Mouse (Mus musculus) hindbrain, embryonic 10.5 days (tissue): Measurements from ENCODE around the gene Pomgnt1. TPM values are rescaled to one million over a fixed set of nuclear protein-coding genes. Genes with fewer than 3 reads are reported as not detected.

Source experiments
- DNase-seq: peaks from one replicate; pipeline ENCODE4 v3.0.0-alpha.2; 2017; ENCODE audit warnings: low spot score
- H3K27ac ChIP-seq: fragments of 300-500 bp; sonication (generic); 2 replicates; pipeline ENCODE4 v1.5.1; 2016; ENCODE audit warnings: mild to moderate bottlenecking, moderate library complexity
- H3K27me3 ChIP-seq: fragments of 300-500 bp; sonication (generic); 2 replicates; pipeline ENCODE4 v1.6.1; 2016; ENCODE audit warnings: mild to moderate bottlenecking; ENCODE audit not compliant: poor library complexity, insufficient read depth, severe bottlenecking
- H3K36me3 ChIP-seq: fragments of 300-500 bp; sonication (generic); 2 replicates; pipeline ENCODE4 v1.6.1; 2016; ENCODE audit warnings: mild to moderate bottlenecking, moderate library complexity
- H3K4me1 ChIP-seq: fragments of 300-500 bp; sonication (generic); replicated peaks from 2 replicates; pipeline ENCODE4 v1.6.1; 2016; ENCODE audit warnings: mild to moderate bottlenecking
- H3K4me3 ChIP-seq: fragments of 300-500 bp; sonication (generic); 2 replicates; pipeline ENCODE4 v1.5.1; 2016; ENCODE audit warnings: mild to moderate bottlenecking, moderate library complexity
- H3K9me3 ChIP-seq: fragments of 300-500 bp; sonication (generic); 2 replicates; pipeline ENCODE4 v1.6.1; 2016; ENCODE audit warnings: mild to moderate bottlenecking, moderate library complexity
- WGBS: fragments of 180-500 bp; shearing (Covaris S2); methylation state at CpG from one replicate; pipeline ENCODE4 v1.1.7; 2016; 5-methylcytosine and 5-hydroxymethylcytosine counted together
- polyA plus RNA-seq: library from polyadenylated mRNA; unstranded; fragments of >200 nt; fragmentation: Nextera tagmentation; extraction: Ambion mirVana; gene quantifications from 2 replicates; pipeline ENCODE4 v1.2.1, GENCODE M21; 2016

The Pomgnt1 gene
- polyA plus RNA-seq, 1 experiment from 2014 or later: 55.0 TPM

DNA sequence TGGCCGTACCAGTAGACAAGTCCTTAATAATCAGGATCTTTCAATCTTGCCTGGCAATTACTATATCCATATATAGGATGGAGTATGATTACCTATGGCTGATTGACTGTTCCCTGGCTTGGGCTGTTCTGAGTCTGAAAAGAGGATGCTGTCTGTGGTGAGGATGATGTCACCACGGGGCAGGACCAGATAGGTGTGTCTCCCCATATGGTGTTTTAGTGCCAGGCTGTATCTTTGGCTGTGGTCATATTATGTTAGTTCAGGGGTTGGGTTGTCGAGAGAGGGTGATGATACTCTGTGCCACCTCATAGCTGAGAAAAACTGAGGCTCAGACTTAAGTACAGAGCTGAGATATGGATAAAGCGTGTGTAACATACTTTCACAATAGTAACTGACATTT lies 61.4 kb downstream of the Pomgnt1 start:
- Histone ChIP-seq H3K27ac (no peak overlapping the region), H3K4me3 (no peak overlapping the region), H3K27me3 (no peaks in the 10 kb centered on the region), H3K9me3 (no peaks in the 10 kb centered on the region), H3K36me3 (no peaks in the 10 kb centered on the region), H3K4me1 (peaks cover 19% of the 10 kb centered on the region)
- 95% methylated on average over 4 of the region's 4 CpGs for WGBS
- DNase-seq: no peak

DNA sequence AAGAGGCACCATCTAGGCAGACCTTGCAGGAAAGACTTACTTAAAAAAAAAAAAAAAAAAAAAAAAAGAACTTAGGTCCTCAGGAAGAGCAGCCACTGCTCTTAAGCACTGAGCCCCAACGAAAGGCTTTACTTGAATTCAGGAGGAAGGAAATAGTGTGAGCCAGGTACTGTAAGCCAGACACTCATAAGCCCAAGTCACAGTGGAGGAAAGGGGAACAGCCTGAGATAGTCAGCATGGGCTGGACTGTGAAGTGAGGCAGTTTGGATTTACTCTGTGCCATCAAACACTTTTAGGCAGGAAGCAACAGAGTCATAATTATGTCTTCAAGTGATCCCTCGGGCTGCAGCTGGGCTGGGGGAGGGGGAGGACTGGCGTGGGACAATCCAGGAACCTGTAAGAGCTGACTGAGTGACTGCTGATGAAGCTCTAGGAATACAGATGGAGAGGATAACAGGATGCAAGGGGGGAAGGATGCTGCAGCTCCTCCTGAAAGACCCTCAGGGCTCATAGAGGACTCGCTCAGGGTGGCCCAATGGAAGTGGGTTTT lies 68.7 kb downstream of the Pomgnt1 start:
- no peaks in the 10 kb centered on the region for H3K36me3 ChIP-seq
- no peaks in the 10 kb centered on the region for H3K27me3 ChIP-seq
- no peak overlapping the region for H3K27ac ChIP-seq
- WGBS: 69% methylated on average over 4 of the region's 4 CpGs
- H3K4me3 ChIP-seq: no peak overlapping the region
- no peaks in the 10 kb centered on the region for H3K9me3 ChIP-seq
- no peak for DNase-seq
- 0 out of 2 replicates have a peak, but pooled peaks cover 4% of the 10 kb centered on the region for H3K4me1 ChIP-seq

DNA sequence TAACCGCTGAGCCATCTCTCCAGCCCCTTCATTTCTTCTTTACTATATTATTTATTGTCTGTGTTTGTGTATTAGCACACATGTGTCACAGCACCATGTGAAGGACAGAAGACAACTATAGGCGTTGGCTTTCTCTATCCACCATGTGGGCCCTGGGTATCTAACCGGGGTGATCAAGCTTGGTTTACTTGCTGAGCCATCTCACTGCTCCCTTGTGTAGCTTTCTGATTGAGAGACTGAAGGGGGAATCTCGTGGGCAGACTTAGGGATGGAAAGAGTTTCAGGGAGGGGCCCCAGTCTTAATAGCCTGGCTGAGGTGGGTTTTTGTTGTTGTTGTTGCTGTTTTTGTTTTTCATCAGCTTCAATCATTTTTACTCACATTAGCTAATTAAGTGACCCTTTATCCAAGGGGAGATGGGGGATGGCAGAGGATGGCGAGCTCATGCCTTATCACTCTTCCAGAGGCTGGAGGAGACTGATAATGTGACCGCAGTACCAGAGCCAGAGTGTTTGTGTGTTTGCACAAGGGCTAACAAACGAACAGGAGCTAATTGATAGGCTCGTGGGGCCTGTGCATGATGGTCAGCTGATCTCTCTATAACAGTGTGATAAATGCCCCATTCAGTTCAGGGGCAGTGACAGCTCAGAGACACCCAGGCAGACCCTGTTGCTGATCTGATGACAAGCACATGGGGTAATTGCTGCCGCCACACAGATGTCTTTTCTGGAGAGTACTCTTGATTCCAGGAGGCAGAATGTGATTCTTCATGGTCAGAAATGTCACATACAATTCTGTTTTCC lies 70.1 kb downstream of the Pomgnt1 start:
- H3K36me3 ChIP-seq: no peaks in the 10 kb centered on the region
- 0 out of 2 replicates have a peak, but pooled peaks cover 4% of the 10 kb centered on the region for H3K4me1 ChIP-seq
- H3K4me3 ChIP-seq: no peak overlapping the region
- WGBS: 76% methylated on average over 9 of the region's 9 CpGs
- no peak overlapping the region; the same call in 1 of the 2 replicates for H3K27ac ChIP-seq
- no peaks in the 10 kb centered on the region for H3K27me3 ChIP-seq
- DNase-seq: no peak
- no peaks in the 10 kb centered on the region for H3K9me3 ChIP-seq

DNA sequence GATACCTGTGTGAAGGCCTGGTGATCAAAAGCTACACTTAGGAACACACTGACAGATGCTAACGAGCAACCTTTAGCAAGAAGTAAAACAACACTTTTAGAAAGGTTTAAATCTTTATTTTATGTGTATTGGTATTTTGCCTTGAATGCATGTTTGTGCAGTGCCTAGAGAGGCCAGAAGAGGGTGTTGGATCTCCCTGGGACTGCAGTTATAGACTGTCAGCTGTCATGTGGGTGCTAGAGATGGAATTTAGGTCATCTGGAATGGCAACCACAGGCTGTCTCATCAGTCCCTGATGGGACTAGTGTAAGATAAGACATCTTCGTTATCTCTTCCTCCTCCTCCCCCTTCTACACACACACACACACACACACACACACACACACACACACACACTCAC lies 74.8 kb downstream of the Pomgnt1 start:
- no peaks in the 10 kb centered on the region for H3K4me1 ChIP-seq
- no peaks in the 10 kb centered on the region for H3K36me3 ChIP-seq
- H3K27ac ChIP-seq: no peak overlapping the region
- no peaks in the 10 kb centered on the region for H3K9me3 ChIP-seq
- WGBS: 89% methylated on average over 2 of the region's 2 CpGs
- DNase-seq: no peak
- no peaks in the 10 kb centered on the region for H3K27me3 ChIP-seq
- H3K4me3 ChIP-seq: no peak overlapping the region

DNA sequence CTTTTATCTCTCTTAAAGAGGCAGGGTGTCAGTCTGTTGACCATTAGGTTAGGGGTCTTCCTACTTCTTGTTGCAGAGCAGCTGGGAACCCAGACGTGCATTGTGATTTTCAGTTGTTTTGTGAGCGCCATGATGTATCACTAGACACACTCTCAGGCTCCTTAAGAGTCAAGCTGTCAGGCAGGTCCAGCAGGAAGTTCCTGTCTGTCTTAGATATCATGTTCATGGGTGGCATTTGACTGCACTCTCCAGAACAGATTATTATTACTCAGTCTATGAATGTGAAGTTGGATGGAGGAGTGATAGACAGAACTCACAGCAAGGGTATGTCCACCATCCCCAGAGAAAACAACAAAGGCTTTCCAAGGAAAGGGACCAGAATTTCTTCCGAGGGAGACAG lies 80.8 kb downstream of the Pomgnt1 start:
- Histone ChIP-seq H3K9me3 (no peaks in the 10 kb centered on the region), H3K27me3 (no peaks in the 10 kb centered on the region), H3K36me3 (no peaks in the 10 kb centered on the region), H3K27ac (no peak overlapping the region), H3K4me1 (no peaks in the 10 kb centered on the region), H3K4me3 (no peak overlapping the region)
- WGBS: 68% methylated on average over 3 of the region's 3 CpGs
- no peak for DNase-seq

- no peaks in the 10 kb centered on the region for H3K4me1 ChIP-seq
- H3K27ac ChIP-seq: no peak overlapping the region
- H3K27me3 ChIP-seq: no peaks in the 10 kb centered on the region
- no peak for DNase-seq
- H3K36me3 ChIP-seq: no peaks in the 10 kb centered on the region
- H3K9me3 ChIP-seq: no peaks in the 10 kb centered on the region
- no peak overlapping the region for H3K4me3 ChIP-seq
- WGBS: 88% methylated on average over 4 of the region's 4 CpGs
Observed at GRCm38 (mm10) chr4:116206531-116206930, 82.9 kb downstream of the Pomgnt1 start.

DNA sequence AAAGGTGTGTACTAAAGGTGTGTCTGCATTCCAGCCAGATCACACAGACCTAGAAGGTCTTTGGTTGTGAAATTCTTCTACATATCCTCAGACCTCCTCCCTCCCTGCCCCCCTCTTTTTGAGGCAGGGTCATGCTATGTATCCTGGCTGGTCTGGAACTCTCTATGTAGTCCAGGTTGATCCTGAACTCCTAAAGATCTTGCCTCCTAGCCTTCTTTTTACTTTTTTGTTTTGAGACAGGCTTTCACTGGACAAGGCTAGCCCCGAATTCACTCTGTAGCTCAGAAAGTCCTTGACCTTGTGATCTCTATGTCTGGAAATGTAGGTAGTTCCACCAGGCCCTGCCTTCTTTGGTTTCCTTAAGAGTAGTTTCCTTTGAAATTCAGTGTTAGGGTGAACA lies 85.3 kb downstream of the Pomgnt1 start:
- no peak overlapping the region for H3K27ac ChIP-seq
- no peak overlapping the region for H3K4me3 ChIP-seq
- no peaks in the 10 kb centered on the region for H3K27me3 ChIP-seq
- H3K36me3 ChIP-seq: no peaks in the 10 kb centered on the region
- DNase-seq: no peak
- no peaks in the 10 kb centered on the region for H3K4me1 ChIP-seq
- 80% methylated on average over 1 of the region's 1 CpGs for WGBS
- no peaks in the 10 kb centered on the region for H3K9me3 ChIP-seq

Other genes starting within 250 kb of the Pomgnt1 start
- not detected in 2 replicates for gene Kncn, start 239.4 kb upstream of the Pomgnt1 start, polyA plus RNA-seq
- gene 6430628N08Rik, start 233.2 kb upstream of the Pomgnt1 start, polyA plus RNA-seq: 0.10 TPM in 1 of 2 replicates, not detected in the other
- gene Dmbx1, start 183.9 kb upstream of the Pomgnt1 start, polyA plus RNA-seq: 3.2 and 4.0 TPM in 2 replicates
- 2.6 and 4.4 TPM in 2 replicates for gene Faah, start 105.9 kb upstream of the Pomgnt1 start, polyA plus RNA-seq
- 18.0 and 19.6 TPM in 2 replicates for gene Nsun4, start 70.0 kb upstream of the Pomgnt1 start, polyA plus RNA-seq
- gene Uqcrh, start 48.8 kb upstream of the Pomgnt1 start, polyA plus RNA-seq: 453 and 461 TPM in 2 replicates
- gene Lrrc41, start 48.6 kb upstream of the Pomgnt1 start, polyA plus RNA-seq: 68.2 and 78.6 TPM in 2 replicates
- 57.3 and 75.4 TPM in 2 replicates for gene Rad54l, start 150 bp upstream of the Pomgnt1 start, polyA plus RNA-seq
- gene Lurap1, start 27.5 kb downstream of the Pomgnt1 start, polyA plus RNA-seq: 2.1 and 2.2 TPM in 2 replicates
- 0.26 TPM in 1 of 2 replicates, not detected in the other for gene Tspan1, start 43.8 kb downstream of the Pomgnt1 start, polyA plus RNA-seq
- not detected in 2 replicates for gene 1700042G07Rik, start 49.5 kb downstream of the Pomgnt1 start, polyA plus RNA-seq
- gene Gm49337, start 49.5 kb downstream of the Pomgnt1 start, polyA plus RNA-seq: not detected in 2 replicates
- 49.2 and 57.3 TPM in 2 replicates for gene Pik3r3, start 97.8 kb downstream of the Pomgnt1 start, polyA plus RNA-seq